Mouse (Mus musculus) ovary, postnatal 36 days (tissue): ENCODE data around the gene Olfr857.
"Not testable (repeated sequence)": the region's sequence is repeated elsewhere in the genome, so short reads cannot be mapped to it uniquely, and the experiment has no call there.

ENCODE experiments used
- DNase-seq: peaks from one replicate; pipeline ENCODE4 v3.0.0; 2022; ENCODE audit warnings: low spot score, mixed read lengths

Gene Olfr857

GRCm38 (mm10) chr9:19709133-19709532 is at the start of gene Olfr857:
Gene Olfr857 (plus strand): TSS chr9:19709433.
- no peak for DNase-seq

GRCm38 (mm10) chr9:19690281-19690680 is 19.0 kb upstream of the Olfr857 start:
- no peak for DNase-seq

- no peak for DNase-seq
Measured at GRCm38 (mm10) chr9:19691426-19691825, 17.8 kb upstream of the Olfr857 start.

GRCm38 (mm10) chr9:19692430-19692829 is 16.8 kb upstream of the Olfr857 start:
- no peak for DNase-seq

- not testable (repeated sequence) for DNase-seq
Measured at GRCm38 (mm10) chr9:19694285-19694684, 14.9 kb upstream of the Olfr857 start.

- DNase-seq = not testable (repeated sequence)
Measured at GRCm38 (mm10) chr9:19694898-19695379, 14.3 kb upstream of the Olfr857 start.

GRCm38 (mm10) chr9:19704546-19704945 is 4.7 kb upstream of the Olfr857 start:
- not testable (repeated sequence) for DNase-seq
